Mouse (Mus musculus) retina, postnatal 1 day (tissue): ENCODE results near the gene Ier3.
A peak's percentile ranks its signal among the peaks of the same experiment; 100 is the strongest.
"Not testable (repeated sequence)": the region's sequence is repeated elsewhere in the genome, so short reads cannot be mapped to it uniquely, and the experiment has no call there.

Source experiments
- DNase-seq: peaks from one replicate; pipeline ENCODE4 v3.0.0-alpha.2; 2012

Gene Ier3

GRCm38 (mm10) chr17:35837487-35837886 lies 16.0 kb downstream of the Ier3 start:
- peak; percentile 78 for DNase-seq

DNA sequence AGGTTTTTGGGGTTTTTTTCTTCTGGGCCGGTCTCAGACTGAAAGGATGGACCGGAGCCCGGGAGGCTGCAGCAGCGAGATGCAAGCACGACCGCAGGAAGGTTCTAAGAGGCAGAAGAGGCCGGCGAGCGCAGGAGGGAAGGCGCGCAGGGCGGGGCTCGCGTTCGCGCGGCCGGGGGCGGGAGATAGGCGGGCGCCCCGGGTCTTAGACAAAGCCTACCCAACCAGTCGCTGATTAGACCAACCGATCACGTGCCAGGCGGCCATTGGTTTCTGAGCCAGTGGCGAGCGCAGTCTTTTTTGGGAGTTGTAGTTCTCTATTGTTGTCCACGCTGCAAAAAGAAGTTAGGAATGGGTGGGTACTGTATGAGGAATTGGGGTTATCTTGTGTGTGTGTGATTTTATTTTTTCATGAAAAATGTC lies 16.6 kb downstream of the Ier3 start, which contains the start of gene Tubb5:
TSS of gene Tubb5 (minus strand) at position 185 of the 423 bp plus-strand sequence.
- peak; percentile 98 for DNase-seq

DNA sequence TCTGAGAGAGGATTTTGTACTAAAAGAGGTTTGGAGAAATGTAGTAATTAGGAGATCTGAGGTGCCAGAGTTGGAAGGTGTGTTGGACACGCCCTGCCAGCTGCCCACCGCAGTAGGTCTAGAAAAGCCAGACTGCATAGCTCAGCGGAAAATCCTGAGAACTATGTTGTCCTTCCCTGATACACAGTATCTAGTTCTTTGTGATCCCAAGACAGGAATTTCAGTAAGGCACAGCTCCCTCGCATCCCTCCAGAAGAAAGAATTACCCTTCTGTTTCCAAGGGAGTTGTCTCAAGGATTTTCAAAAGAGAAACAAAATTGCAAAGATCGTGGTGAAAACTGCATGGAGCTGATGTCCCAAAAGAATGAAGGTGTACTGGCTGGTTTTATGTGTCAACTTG lies 17.1 kb downstream of the Ier3 start:
- DNase-seq: no peak

DNA sequence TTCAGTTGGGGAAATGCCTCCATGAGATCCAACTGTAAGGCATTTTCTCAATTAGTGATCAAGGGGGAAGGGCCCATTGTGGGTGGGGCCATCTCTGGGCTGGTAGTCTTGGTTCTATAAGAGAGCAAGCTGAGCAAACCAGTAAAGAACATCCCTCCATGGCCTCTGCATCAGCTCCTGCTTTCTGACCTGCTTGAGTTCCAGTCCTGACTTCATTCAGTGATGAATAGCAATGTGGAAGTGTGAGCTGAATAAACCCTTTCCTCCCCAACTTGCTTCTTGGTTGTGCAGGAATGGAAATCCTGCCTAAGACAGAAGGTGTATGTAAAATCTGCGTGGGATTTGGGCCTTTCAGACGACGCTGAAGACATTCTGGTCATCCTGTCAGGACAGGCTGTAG lies 17.5 kb downstream of the Ier3 start:
- DNase-seq: not testable (repeated sequence)

- DNase-seq: no peak
These were observed 19.1 kb downstream of the Ier3 start for GRCm38 (mm10) chr17:35840561-35840960.

DNA sequence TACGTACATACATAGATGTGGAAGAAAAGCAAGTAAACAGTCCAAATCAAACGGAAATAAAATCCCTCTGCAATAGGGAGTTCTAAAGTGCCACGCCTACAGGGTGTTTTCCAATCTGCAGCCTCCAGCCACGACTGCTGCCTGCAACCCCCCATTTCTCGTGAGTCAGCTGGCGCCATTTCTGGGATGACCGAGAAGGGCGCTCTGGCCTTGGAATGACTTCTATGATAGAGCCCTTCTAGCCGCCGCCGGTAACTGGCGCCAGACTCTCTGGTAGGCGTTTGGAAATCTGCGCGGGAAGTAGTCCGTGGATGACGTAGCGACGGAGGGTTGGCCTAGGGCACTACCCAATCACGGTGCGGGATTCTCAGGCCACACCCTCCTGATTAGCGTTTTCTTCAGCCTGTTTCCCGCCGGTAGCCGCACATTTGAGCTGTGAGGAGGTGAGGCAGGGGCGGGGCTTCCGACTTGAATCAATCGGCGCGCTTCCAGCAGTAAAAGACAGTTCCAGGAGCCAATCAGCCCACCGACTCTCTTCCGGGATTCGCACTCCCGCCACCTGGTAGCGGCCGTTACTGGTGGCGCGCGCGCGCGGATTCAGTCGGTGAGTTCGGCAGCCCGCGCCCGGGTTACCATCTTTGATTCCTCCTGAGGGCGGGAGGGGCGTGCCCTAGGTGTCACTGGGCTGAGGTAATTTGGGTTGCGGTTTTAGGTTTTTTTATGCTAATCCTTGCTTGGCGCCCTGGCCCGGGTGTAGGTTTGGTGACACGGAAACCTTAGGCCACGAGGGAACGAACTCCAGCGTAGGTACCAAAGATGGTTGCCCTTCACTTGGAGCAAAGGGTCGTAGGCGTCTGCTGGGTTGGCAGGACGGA lies 19.8 kb downstream of the Ier3 start, which contains the start of gene Mdc1:
TSS of gene Mdc1 (plus strand) at position 440 of the 875 bp plus-strand sequence.
- DNase-seq: peak; percentile 100

- no peak for DNase-seq
These were observed 20.5 kb downstream of the Ier3 start for GRCm38 (mm10) chr17:35842006-35842405.

DNA sequence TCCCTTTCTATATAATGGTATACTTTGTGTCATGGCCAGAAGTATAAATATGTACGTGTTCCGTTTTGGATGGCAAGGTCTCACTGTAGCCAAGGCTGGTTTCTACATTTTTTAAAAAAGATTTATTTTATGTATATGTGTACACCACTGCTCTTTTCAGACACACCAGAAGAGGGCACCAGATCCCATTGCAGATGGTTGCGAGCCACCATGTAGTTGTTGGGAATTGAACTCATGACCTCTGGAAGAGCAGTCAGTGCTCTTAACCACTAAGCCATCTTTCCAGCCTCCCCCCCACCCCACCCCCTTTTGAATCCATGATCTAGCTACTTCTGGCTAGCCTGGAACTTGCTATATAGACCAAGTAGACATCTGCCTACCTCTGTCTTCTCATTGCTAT lies 22.0 kb downstream of the Ier3 start:
- no peak for DNase-seq

DNA sequence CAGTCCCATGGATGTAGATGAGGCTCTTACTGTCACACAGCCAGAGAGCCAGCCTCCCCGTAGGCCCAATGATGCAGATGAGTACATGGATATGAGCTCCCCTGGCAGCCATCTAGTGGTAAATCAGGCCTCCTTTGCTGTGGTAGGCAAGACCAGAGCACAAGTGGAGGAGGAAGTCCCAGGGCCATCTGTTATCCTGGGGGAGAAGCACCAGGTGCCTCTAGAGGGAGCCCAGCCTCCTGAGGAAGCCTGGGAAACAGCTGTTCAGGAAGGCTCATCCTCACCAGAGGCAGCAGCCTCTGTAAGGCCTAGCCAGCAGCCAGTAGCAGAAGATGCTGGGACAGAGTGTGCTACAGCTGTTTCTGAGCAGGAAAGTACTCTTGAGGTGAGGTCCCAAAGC lies 26.6 kb downstream of the Ier3 start:
- peak; percentile 57 for DNase-seq

DNA sequence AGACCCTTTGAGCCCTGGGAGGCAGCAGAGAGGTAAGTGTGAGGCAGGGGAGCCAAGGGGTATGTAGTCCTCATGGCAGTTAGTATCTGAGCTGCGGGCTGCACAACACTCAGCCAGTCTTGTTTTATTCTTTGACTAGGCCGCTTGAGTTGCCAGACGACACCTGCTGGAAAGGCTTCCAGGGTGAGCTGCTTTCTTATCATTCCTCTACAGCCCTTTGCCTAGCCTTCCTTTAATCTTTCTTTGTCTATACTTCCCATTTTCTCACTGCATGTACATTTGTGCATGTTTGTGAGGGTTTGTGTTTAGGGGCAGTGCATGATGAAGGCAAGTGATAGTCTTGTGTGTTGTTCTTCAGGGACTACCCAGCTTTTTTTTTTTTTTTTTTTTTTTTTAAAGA lies 29.5 kb downstream of the Ier3 start:
- DNase-seq: no peak

DNA sequence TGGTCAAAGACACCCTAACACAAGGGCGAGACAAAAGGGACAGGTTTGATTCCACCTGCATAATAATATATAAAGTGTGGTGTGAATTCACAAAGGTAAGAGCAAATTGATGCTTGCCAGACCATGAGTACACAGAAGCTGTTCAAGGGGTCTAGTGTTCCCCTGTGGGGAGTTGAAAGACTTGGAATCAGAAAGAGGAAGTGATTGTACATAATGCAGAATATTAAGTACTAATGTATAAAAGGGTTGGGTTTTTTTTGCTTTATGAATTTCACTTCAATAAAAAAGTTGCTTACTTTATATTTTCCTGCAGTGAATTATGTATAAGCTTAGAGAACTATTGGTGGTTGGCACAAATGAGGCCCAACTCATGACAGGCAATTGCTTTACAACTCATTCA lies 37.9 kb downstream of the Ier3 start:
- no peak for DNase-seq

- no peak for DNase-seq
These were observed 38.4 kb downstream of the Ier3 start for GRCm38 (mm10) chr17:35859835-35860234.

DNA sequence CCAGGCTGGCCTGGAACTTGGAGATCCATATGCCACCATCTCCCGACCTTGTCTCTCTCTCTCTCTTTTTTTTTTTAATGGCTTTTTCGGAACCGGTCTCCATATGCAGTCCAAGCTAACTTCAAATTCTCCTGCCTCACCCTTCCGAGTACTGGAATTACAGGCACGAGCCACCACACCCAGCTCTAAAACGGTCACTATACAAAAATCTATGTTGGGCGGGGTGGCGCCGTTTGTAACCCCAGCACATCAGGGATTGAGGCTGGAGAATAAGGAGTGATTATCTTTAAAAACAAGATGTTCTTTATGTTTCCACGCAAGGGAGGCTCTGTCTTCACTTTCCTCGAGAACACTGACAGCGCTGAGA lies 39.3 kb downstream of the Ier3 start:
- no peak for DNase-seq

DNA sequence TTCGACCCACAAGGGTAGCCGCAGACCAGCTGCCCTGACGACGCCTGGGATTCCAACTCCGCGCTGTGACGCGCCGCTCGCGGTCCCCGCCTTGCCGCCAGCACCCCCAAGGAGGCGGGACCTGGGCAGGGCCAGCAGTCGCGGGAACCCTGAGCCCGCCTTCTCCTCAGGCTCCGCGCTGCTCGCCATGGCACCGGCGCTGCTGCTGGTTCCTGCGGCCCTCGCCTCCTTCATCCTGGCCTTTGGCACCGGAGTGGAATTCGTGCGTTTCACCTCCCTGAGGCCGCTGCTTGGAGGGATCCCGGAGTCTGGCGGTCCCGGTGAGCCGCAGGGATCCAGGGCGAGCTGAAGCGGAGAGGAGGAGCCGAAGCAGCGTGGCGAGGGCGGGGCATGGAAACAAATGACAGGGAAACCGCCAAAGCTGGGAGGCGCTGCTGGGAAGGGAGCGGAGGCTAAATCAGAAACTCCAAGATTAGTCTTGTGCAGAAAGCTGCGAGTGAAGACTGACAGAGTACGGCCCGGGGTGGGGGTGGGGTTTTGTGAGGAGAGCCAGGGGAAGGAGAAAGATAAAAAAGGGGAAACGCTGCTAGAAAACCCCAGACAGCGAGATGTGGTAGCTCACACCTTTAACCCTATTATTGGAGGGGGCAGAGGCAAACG lies 39.8 kb downstream of the Ier3 start, which contains the start of gene Nrm:
TSS of gene Nrm (plus strand) at position 121 of the 660 bp plus-strand sequence.
- DNase-seq: peak; percentile 93

- DNase-seq: no peak
These were observed 43.4 kb downstream of the Ier3 start for GRCm38 (mm10) chr17:35864832-35865353.

DNA sequence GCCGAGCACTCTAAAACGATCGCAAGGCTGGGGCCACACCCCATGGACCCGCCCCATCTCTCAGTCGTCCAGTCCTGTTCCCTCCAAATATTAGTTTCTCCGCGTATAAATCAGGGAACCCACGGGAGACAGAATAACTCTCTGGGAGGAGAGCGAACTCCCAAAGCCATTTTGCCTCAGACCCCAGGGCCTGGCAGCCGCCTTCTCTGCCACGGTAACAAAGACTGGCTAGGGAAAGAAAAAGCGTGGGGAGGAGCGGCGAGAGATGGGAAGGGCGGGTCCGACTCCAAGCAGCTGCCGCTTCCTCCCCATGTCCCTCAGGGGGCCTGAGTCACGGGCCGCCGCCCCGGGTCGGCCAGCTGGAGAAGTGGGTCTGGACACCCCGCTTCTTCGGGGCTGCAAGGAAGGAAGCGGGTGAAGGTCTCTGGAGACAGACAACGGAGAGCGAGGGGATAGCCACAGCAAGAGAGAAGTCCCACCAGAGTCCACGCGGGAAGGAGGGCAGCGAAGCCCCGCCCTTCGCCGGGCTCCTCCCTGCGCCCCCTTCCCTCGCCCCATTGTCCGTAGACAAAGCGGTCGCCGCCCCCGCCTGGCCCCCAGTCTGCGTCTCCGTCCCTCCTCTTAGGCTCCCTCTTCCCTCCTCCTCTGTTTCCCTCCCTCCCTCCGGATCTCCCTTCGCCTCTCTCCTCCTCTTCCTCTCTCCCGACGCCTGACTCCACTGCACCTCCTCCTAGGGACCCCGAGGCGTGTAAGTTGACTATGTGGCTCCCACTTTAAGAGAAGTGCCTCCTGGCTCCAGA lies 44.2 kb downstream of the Ier3 start, which contains the start of gene Ppp1r18:
TSS of gene Ppp1r18 (plus strand) at position 113 of the 800 bp plus-strand sequence.
- DNase-seq: peak; percentile 93

- DNase-seq: no peak
These were observed 44.9 kb downstream of the Ier3 start for GRCm38 (mm10) chr17:35866281-35866831.

DNA sequence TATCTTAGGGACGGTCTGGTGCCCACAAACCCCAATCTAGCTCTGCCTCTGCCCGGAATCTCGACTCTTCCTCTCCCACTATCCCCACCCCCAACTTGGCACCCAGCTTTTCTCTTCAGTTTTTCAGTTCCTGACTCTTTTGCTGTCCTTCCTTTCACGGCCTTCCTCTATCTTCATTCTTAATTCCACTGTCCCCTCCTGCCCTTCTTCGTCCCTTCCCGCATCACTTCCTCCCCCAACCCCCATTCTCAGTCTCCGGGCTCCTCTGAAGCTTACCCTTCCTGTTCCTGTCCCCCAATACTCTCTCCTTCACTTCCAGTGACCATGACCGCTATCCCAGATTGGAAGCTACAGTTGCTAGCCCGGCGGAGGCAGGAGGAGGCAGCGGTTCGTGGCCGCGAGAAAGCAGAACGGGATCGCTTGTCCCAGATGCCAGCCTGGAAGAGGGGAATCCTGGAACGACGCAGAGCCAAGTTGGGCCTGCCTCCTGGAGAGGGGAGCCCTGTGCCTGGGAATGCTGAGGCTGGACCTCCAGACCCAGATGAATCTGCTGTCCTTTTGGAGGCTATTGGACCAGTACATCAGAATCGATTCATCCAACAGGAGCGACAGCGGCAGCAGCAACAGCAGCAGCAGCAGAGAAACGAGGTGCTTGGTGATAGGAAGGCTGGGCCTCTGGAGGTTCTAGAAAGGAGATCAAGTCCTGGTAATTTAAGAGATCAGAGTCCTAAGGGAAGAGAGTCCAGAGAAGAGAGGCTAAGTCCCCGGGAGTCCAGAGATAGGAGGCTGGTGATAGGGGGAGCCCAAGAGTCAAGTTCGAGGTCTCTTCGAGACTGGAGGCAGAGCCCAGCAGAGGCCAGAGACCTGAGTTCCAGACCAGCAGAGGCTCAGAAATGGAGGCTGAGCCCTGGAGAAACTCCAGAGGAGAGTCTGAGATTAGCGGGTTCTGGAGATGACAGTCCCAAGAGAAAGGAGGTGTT lies 45.7 kb downstream of the Ier3 start:
- peak; percentile 30 for DNase-seq

GRCm38 (mm10) chr17:35868165-35868820 lies 46.8 kb downstream of the Ier3 start:
- no peak for DNase-seq

DNA sequence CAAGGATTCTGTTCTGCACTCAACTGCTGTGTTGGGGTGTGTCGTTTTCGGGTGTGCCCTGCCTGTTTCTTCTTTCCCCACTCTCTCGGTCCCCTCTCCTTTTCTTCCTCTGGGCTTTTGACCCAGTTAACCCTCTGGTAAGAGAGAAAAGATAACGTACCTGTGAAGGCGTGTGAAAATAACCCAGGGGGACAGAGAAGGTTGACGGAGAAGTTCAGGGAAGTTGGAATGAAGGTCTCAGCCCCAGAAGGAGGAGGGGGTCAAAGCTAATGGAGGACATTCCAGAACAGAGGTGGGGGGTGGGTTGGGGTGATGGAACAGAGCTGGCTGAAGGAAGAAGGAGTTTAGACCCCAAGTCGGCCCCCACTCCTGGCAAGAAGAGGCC lies 47.5 kb downstream of the Ier3 start:
- DNase-seq: no peak
